Mouse (Mus musculus) lung, embryonic 16.5 days (tissue): ENCODE measurements around the gene Rad51b. TPM values are rescaled to one million over a fixed set of nuclear protein-coding genes. Genes with fewer than 3 reads are reported as not detected.
A peak's percentile ranks its signal among the peaks of the same experiment; 100 is the strongest.

Experiments
- ATAC-seq: fragments of 200-750 bp; cut with Nextera tagmentation; 2 replicates; pipeline ENCODE4 v1.8.0; 2017; ENCODE audit warnings: low read depth, mild to moderate bottlenecking, moderate library complexity
- H3K27ac ChIP-seq: fragments of 300-500 bp; sonication (generic); 2 replicates; pipeline ENCODE4 v1.5.1; 2014; ENCODE audit warnings: mild to moderate bottlenecking, control low read depth, low read length
- H3K27me3 ChIP-seq: fragments of 300-500 bp; sonication (generic); 2 replicates; pipeline ENCODE4 v1.6.1; 2014; ENCODE audit warnings: low read depth, low read length, mixed read lengths; ENCODE audit not compliant: control insufficient read depth, insufficient read depth
- H3K36me3 ChIP-seq: fragments of 300-500 bp; sonication (generic); 2 replicates; pipeline ENCODE4 v1.6.1; 2014; ENCODE audit warnings: low read length; ENCODE audit not compliant: control insufficient read depth, insufficient read depth
- H3K4me1 ChIP-seq: fragments of 300-500 bp; sonication (generic); replicated peaks from 2 replicates; pipeline ENCODE4 v1.6.1; 2014; ENCODE audit warnings: low read length, mixed read lengths; ENCODE audit not compliant: control insufficient read depth, insufficient read depth
- H3K4me2 ChIP-seq: fragments of 300-500 bp; sonication (generic); 2 replicates; pipeline ENCODE4 v1.6.1; 2014; ENCODE audit warnings: low read depth, low read length, control low read depth
- H3K4me3 ChIP-seq: fragments of 300-500 bp; sonication (generic); 2 replicates; pipeline ENCODE4 v1.5.1; 2014; ENCODE audit warnings: mild to moderate bottlenecking, low read length, control low read depth
- H3K9ac ChIP-seq: fragments of 300-500 bp; sonication (generic); 2 replicates; pipeline ENCODE4 v1.6.1; 2014; ENCODE audit warnings: low read length, control low read depth
- H3K9me3 ChIP-seq: fragments of 300-500 bp; sonication (generic); 2 replicates; pipeline ENCODE4 v1.6.1; 2016; ENCODE audit warnings: low read length; ENCODE audit not compliant: control insufficient read depth
- WGBS: fragments of 180-500 bp; shearing (Covaris S2); extraction: QIAGEN DNeasy Blood & Tissue Kit; methylation state at CpG from one replicate; pipeline ENCODE4 v1.1.7; 2014; 5-methylcytosine and 5-hydroxymethylcytosine counted together
- polyA plus RNA-seq: library from polyadenylated mRNA; unstranded; fragments of >200 nt; fragmentation: Nextera tagmentation; extraction: Ambion mirVana; gene quantifications from 2 replicates; pipeline ENCODE4 v1.2.1, GENCODE M21; 2015

Gene Rad51b
- polyA plus RNA-seq, 1 experiment from 2014 or later, result 7.6 TPM

DNA sequence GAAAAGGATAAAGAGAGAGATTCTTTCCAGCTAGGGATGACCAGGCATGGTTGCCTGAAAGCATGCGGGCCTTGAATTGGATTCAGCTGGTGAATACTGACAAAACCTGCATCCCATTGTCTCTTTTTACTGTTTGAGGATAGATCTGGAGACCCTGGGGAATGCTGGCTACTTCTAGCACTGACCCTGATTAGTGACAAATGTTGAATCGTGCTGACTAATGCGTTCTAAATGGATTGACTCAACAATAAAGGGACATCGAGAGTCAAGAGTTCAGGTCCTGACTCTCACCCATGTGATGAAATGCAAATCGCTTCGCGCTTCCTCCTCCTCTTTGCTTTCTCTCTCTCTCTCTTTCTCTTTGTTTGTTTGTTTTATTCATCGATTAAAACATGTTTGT is 515.3 kb downstream of the Rad51b start:
- 78% methylated on average over 8 of the region's 8 CpGs for WGBS
- Histone ChIP-seq H3K9ac (no peak overlapping the region), H3K9me3 (no peaks in the 10 kb centered on the region; the same call in 1 of the 2 replicates), H3K4me1 (peaks cover 16% of the 10 kb centered on the region), H3K4me2 (no peak overlapping the region), H3K36me3 (no peaks in the 10 kb centered on the region), H3K4me3 (no peak overlapping the region), H3K27me3 (no peaks in the 10 kb centered on the region), H3K27ac (no peak overlapping the region)
- ATAC-seq, result no peak

DNA sequence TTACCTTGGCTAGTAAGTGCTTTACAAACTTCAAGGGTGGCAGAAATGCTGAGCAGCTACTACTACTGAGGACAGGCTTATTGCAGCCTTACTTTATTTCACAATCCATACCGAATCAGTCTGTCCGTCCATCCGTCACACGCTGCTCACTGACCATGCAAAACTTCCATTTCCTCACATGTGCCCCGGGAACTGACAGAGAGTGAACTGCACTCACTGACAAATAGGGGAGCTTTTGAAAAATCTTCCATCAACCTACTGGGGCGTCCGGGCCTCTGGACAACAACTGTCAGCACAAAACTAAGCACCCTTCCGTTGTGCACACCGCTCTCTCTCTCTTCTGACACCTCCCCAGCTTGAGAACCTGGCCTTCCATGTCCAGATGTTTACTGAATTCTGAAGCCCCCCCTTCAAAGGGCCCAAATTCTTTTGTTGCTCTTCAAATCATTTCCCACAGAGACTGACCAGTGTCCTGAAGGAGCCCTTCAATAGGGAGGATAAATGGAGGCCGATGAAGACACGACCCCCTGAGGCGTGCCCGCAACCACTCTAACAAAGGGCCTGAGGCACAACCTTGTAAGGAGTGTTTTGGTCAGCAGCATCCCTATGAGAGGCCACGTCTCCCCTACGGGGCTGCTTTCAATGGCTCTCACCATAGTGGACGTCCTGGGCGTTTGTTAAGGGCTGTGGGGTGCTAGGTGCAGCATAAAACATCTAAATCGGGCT is 515.9 kb downstream of the Rad51b start:
- peaks cover 14% of the 10 kb centered on the region for H3K4me1 ChIP-seq
- H3K4me2 ChIP-seq, result no peak overlapping the region
- H3K36me3 ChIP-seq, result no peaks in the 10 kb centered on the region
- no peaks in the 10 kb centered on the region for H3K27me3 ChIP-seq
- H3K27ac ChIP-seq, result no peak overlapping the region
- WGBS, result 73% methylated on average over 18 of the region's 18 CpGs
- no peaks in the 10 kb centered on the region; the same call in 1 of the 2 replicates for H3K9me3 ChIP-seq
- no peak for ATAC-seq
- no peak overlapping the region for H3K9ac ChIP-seq
- H3K4me3 ChIP-seq, result no peak overlapping the region

DNA sequence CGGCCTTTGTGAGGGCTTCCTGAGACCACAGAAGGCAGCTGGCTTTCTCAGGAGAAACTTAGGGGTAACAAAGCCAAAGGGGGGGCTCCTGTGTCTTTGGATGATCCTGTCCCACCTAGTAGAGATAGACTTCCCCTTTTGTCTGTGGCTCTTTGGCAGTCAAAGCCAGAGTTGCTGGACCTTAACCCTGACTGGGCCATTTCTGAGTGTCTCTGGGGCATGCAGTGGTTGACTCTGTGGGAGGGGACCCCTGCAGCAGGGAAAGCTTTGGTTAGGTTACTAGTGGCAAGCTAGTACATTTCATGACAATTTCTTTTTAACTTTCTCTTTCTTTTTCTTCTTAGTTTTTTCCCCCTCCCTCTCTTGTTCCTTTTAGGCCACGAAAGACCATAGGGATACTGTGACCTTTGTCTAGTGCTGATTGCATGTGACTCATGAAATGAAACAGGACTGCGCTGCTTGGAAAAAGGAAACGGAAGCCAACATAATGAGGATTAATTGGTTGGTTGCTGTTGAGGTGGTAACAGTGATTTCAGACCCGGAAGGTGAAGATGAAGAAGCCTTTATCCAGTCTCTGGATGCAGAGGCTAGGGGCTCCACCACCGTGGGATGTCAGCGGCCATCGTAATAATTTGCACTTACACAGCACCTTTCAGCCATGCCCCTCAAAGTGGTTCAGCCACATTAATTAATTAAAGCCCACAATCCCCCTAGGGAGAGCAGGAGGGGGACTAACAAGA is 516.7 kb downstream of the Rad51b start:
- H3K4me2 ChIP-seq, result no peak overlapping the region
- H3K9ac ChIP-seq, result no peak overlapping the region
- no peaks in the 10 kb centered on the region for H3K27me3 ChIP-seq
- ATAC-seq, result no peak
- H3K4me3 ChIP-seq, result no peak overlapping the region
- no peaks in the 10 kb centered on the region; the same call in 1 of the 2 replicates for H3K9me3 ChIP-seq
- no peaks in the 10 kb centered on the region for H3K36me3 ChIP-seq
- H3K4me1 ChIP-seq, result peaks cover 13% of the 10 kb centered on the region
- WGBS, result 76% methylated on average over 8 of the region's 8 CpGs
- H3K27ac ChIP-seq, result no peak overlapping the region

DNA sequence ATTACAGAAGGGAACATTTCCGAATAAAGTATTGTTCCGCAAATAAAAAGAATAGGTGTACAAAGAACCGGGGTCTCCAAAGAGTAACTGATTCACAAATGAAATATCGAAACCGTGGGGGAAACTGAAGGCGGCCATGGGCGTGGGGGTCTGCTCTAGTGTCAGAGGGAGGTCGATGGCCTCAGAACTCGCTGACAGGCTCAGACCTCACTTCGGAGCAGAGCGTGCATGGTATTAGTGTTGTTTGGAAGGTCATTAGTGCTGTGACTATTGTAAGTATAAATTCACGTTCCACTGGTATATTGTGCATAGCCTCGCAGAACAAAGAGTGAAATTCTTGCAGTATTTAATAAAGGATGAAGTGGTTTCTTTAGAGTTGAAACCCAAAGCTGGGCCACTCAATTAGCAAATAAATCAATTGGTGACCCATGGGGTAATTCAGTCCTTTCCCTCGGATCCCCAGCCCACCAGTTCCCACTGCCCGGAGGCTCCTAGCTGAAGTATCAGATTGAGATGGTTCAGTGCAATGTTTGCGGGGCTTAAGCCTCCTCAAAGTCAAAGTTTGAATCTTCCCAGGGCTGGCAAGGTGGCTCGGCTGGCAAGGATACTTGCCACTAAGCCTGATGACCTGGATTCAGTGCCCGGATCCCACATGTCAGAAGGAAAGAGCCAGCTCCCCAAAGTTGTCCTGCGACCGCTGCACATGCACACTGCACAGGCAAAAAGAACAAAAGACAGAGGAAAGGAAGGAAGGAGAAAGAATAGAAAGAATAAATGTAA is 517.4 kb downstream of the Rad51b start:
- Histone ChIP-seq H3K27ac (no peak overlapping the region; the same call in 1 of the 2 replicates), H3K9ac (peak overlapping the region; percentile 9; the same call in 1 of the 2 replicates), H3K4me2 (no peak overlapping the region), H3K4me3 (no peak overlapping the region), H3K9me3 (no peaks in the 10 kb centered on the region; the same call in 1 of the 2 replicates), H3K4me1 (peaks cover 8% of the 10 kb centered on the region), H3K27me3 (no peaks in the 10 kb centered on the region), H3K36me3 (no peaks in the 10 kb centered on the region)
- 78% methylated on average over 20 of the region's 20 CpGs for WGBS
- ATAC-seq, result no peak

DNA sequence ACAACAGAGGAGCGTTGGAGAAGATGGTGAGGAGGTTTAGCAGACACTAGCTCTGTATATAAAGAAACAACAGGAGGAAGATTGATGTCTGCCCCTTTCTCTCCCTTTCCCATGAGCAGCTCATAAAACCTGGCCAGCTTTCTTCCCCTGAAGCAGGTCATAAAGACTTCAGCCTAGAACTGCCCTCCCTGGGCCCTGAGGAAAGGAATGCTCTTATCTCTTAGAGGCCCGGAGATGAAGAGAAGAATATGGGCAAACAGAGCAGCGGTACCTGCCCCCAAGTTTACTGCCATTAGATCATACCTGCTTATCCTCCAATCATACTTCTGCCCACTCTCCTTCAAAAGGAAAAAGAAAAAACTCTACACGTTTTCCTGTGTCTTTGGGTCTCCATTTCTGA is 519.2 kb downstream of the Rad51b start:
- H3K27me3 ChIP-seq, result no peaks in the 10 kb centered on the region
- H3K9me3 ChIP-seq, result no peaks in the 10 kb centered on the region; the same call in 1 of the 2 replicates
- H3K27ac ChIP-seq, result no peak overlapping the region
- peaks cover 18% of the 10 kb centered on the region for H3K4me1 ChIP-seq
- 41% methylated on average over 4 of the region's 4 CpGs for WGBS
- no peak overlapping the region for H3K4me2 ChIP-seq
- H3K4me3 ChIP-seq, result no peak overlapping the region
- no peaks in the 10 kb centered on the region for H3K36me3 ChIP-seq
- no peak for ATAC-seq
- no peak overlapping the region for H3K9ac ChIP-seq

DNA sequence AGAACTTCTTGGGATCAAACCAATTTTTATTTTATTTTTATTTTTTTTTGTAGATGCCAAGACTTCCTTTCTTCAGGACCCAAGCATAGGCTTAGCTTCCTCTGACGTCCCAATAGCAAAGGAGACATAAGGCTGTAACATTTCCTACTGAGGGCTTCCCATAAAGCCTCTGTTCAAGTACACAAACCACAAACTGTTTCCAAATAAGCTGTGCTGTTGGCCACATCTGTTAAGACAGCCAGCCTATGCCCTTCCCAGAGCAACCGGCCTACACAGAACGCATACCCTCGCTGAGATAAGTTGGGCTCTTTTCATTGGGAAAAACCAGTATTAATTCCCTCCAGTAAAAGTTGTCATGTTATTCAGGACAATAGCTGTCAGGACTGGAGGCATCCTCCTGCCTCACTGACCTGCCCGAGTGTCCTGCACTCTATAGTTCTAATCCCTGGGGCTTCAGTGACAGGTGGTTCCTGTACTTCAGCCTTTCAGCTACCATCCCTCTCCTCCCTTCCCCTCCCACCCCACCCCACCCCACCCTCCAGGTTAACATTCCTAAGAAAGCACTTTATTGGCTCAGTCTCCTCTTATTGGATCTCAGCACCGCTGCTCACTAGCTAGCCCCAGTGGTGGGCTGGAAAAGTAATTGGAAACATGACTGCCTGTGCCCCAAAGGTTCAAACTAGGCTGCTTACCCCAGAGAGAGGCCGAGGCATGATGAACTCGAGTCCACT is 523.3 kb downstream of the Rad51b start:
- Histone ChIP-seq H3K9me3 (no peaks in the 10 kb centered on the region), H3K4me3 (no peak overlapping the region), H3K27ac (0 out of 2 replicates have a peak overlapping the region, but pooled peaks have one; percentile 20), H3K36me3 (no peaks in the 10 kb centered on the region), H3K27me3 (no peaks in the 10 kb centered on the region), H3K4me1 (peaks cover 31% of the 10 kb centered on the region), H3K4me2 (no peak overlapping the region), H3K9ac (0 out of 2 replicates have a peak overlapping the region, but pooled peaks have one; percentile 36)
- ATAC-seq, result no peak
- 70% methylated on average over 8 of the region's 8 CpGs for WGBS

DNA sequence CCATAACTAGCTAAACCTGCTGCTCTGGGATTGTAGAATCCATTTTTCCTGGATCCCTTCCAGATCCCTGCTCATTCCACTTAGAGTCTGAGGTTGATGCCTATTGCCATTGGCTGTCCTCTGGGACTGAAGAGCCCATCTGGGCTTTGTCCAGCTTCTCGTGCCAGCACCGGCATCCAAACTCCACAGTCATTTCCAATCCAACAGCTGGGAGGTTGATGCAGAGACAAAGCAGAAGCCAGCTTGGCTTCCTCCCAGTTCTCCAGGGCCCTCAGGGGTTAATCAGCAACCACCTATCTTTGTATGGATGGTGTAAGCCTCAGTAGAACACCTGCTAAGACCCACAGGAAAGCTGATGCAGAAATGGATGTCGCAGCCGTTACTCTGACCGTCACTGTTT is 524.8 kb downstream of the Rad51b start:
- no peak overlapping the region for H3K4me2 ChIP-seq
- no peak overlapping the region for H3K9ac ChIP-seq
- no peak overlapping the region for H3K4me3 ChIP-seq
- no peaks in the 10 kb centered on the region for H3K9me3 ChIP-seq
- peaks cover 30% of the 10 kb centered on the region for H3K4me1 ChIP-seq
- ATAC-seq, result peak; percentile 31; the same call in 1 of the 2 replicates
- 54% methylated on average over 5 of the region's 5 CpGs for WGBS
- no peak overlapping the region for H3K27ac ChIP-seq
- no peaks in the 10 kb centered on the region for H3K36me3 ChIP-seq
- no peaks in the 10 kb centered on the region for H3K27me3 ChIP-seq

DNA sequence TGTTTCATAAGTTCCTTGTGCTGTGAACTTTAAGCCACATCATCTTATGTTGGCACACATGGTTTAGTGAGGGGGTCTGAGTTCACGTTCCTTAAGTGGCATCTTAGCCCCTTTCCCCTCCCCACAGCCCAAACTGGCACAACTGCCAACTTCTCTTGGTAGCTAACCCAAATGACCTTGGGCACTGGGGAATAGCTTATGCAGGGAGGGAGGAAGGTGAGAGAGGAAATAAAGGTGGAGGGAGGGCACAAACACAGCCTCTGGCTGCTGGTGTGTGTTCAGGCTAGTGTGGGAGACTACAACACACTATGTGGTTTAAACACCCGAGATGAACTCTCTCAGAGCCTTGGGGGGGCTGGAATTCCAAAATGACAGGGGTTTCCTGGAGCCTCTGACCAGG is 525.3 kb downstream of the Rad51b start:
- Histone ChIP-seq H3K9ac (no peak overlapping the region; the same call in 1 of the 2 replicates), H3K27ac (no peak overlapping the region), H3K4me1 (peaks cover 30% of the 10 kb centered on the region), H3K9me3 (no peaks in the 10 kb centered on the region), H3K4me2 (no peak overlapping the region), H3K36me3 (no peaks in the 10 kb centered on the region), H3K27me3 (no peaks in the 10 kb centered on the region), H3K4me3 (no peak overlapping the region)
- ATAC-seq, result no peak
- 65% methylated on average over 2 of the region's 2 CpGs for WGBS
